Mouse (Mus musculus): ENCODE data around the gene Itpkb. TPM values are rescaled to one million over a fixed set of nuclear protein-coding genes. Genes with fewer than 3 reads are reported as not detected.

The Itpkb gene
- total RNA-seq, 1 experiment = 3.3 TPM

DNA sequence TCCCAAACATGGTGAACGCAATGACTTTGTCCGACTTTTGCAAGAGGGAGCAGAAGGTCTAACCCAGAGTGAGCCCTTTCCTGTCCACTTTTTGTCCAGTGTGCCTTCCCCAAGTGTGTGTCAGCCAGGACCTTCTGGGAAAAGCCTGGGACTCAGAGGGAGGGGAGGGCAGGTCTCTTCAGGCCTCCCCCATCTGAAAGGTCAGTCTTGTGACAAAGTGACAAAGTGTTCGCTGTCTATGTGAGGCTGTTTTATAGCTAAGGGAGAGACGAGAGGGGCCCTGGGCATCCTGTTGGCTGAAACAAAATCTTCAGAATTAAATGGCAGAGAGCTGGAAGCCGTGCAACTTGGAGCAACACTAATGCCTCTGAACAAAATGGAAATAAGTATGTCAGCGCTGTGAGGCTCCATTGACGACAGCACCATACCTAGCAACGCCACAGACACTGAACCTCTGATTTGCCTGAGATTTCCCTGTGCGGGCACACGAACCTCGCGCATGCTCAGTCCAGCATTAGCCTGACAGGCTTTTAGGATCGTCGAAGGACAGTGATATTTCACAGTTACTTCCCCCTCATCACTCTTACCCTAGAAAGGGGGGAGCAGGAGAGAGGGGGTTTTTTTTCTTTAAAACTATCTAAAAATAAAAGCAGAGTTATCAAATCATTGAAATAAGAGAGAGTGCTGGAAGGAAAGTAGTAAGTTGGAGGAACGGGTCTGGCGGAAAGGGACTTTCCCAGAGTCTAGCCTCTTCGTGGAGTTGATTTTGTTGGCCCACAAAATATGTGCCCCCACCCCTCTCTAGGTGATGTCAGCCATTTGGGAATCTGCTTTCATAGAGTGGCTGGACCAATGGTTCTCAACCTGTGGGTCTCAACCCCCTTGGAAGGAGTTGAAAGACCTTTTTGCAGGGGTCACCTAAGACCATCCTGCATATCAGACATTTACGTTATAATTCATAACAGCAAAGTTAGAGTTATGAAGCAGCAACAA is 77.7 kb downstream of the Itpkb start:
- DNase-seq (ENCODE audit: low read depth, low spot score) = no peak
- TF ChIP-seq ZNF384 (IDR thresholded peaks at IDR 0.05; ENCODE audit: low read depth, low read length) = no peak
- no peak for TF ChIP-seq HCFC1 (IDR thresholded peaks at IDR 0.05; ENCODE audit: borderline replicate concordance, insufficient read depth, low read length)
- no peak for TF ChIP-seq MAFK (IDR thresholded peaks at IDR 0.05; ENCODE audit: insufficient read depth, low read depth, low read length)
- no peak for TF ChIP-seq CHD2 (IDR thresholded peaks at IDR 0.05; ENCODE audit: low read depth, low read length)
- TF ChIP-seq ZC3H11A (IDR thresholded peaks at IDR 0.05; ENCODE audit: borderline replicate concordance, low read depth, low read length) = no peak
- Histone ChIP-seq H3K36me3 (ENCODE audit: control insufficient read depth, insufficient read depth, low read length, poor library complexity, severe bottlenecking) (no peaks in the 10 kb centered on the region), H3K4me1 (ENCODE audit: control insufficient read depth in 2 of 2, insufficient read depth in 2 of 2, low read length in 2 of 2, poor library complexity in 1 of 2) (peaks cover 0 to 8% of the 10 kb centered on the region in 2 experiments; a peak in 2 of 4 replicates), H3K27ac (ENCODE audit: insufficient read depth, low read depth, low read length, poor library complexity, severe bottlenecking) (no peak overlapping the region), H3K4me3 (ENCODE audit: insufficient read depth in 1 of 2, low read depth in 1 of 2, low read length in 2 of 2, poor library complexity in 1 of 2, severe bottlenecking in 1 of 2) (no peak overlapping the region), H3K9me3 (ENCODE audit: control insufficient read depth, insufficient read depth, low read depth, low read length) (no peaks in the 10 kb centered on the region), H3K9ac (ENCODE audit: insufficient read depth, low read depth, low read length, poor library complexity, severe bottlenecking) (no peak overlapping the region)
- in situ Hi-C loops (cut with MboI; ENCODE audit: low sequenced_read_pairs in 2 of 2, unreplicated experiment in 2 of 2) = loop anchor here (5.0 to 10.0 kb wide), 2 partner anchors 123 to 136 kb away; no protein-coding TSS in a partner anchor

DNA sequence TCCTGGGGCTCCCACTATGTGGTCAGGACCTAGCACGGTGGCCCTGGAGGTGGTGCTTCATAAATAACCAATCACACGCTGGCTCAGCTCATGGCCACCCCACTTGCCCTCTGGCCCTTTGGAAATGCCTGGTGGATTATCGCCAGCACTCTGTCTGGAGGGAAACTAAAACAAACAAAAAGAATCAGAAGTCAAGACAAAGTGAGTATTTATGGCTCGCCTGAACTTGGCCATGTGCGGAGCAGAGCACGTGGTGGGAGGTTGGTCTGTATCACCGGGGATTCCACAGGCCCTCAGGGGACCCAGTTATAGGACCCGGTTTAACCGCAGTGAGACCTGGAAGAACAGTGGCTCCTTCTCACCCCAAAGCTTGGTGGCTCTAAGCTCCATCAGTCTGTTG is 78.5 kb downstream of the Itpkb start:
- no peak overlapping the region for H3K9ac ChIP-seq (ENCODE audit: insufficient read depth, low read depth, low read length, poor library complexity, severe bottlenecking)
- DNase-seq (ENCODE audit: low read depth, low spot score) = no peak
- H3K36me3 ChIP-seq (ENCODE audit: control insufficient read depth, insufficient read depth, low read length, poor library complexity, severe bottlenecking) = no peaks in the 10 kb centered on the region
- no peak overlapping the region for H3K27ac ChIP-seq (ENCODE audit: insufficient read depth, low read depth, low read length, poor library complexity, severe bottlenecking)
- no peaks in the 10 kb centered on the region for H3K9me3 ChIP-seq (ENCODE audit: control insufficient read depth, insufficient read depth, low read depth, low read length)
- no peak overlapping the region for H3K4me3 ChIP-seq (ENCODE audit: insufficient read depth in 1 of 2, low read depth in 1 of 2, low read length in 2 of 2, poor library complexity in 1 of 2, severe bottlenecking in 1 of 2)
- peaks cover 0 to 8% of the 10 kb centered on the region in 2 experiments; a peak in 2 of 4 replicates for H3K4me1 ChIP-seq (ENCODE audit: control insufficient read depth in 2 of 2, insufficient read depth in 2 of 2, low read length in 2 of 2, poor library complexity in 1 of 2)
- TF ChIP-seq CHD2 (IDR thresholded peaks at IDR 0.05; ENCODE audit: low read depth, low read length) = no peak
- TF ChIP-seq ZNF384 (IDR thresholded peaks at IDR 0.05; ENCODE audit: low read depth, low read length) = no peak
- TF ChIP-seq MAFK (IDR thresholded peaks at IDR 0.05; ENCODE audit: insufficient read depth, low read depth, low read length) = no peak
- no peak for TF ChIP-seq HCFC1 (IDR thresholded peaks at IDR 0.05; ENCODE audit: borderline replicate concordance, insufficient read depth, low read length)
- TF ChIP-seq ZC3H11A (IDR thresholded peaks at IDR 0.05; ENCODE audit: borderline replicate concordance, low read depth, low read length) = no peak
- in situ Hi-C loops (cut with MboI; ENCODE audit: low sequenced_read_pairs in 2 of 2, unreplicated experiment in 2 of 2) = loop anchor here (5.0 to 10.0 kb wide), 2 partner anchors 124 to 137 kb away; no protein-coding TSS in a partner anchor

GRCm38 (mm10) chr1:180409771-180410170 is 79.5 kb downstream of the Itpkb start:
- no peak for DNase-seq (ENCODE audit: low read depth, low spot score)
- in situ Hi-C loops (cut with MboI; ENCODE audit: low sequenced_read_pairs in 2 of 2, unreplicated experiment in 2 of 2) = loop anchor here (5.0 to 10.0 kb wide), 2 partner anchors 125 to 137 kb away; no protein-coding TSS in a partner anchor
- TF ChIP-seq ZC3H11A (IDR thresholded peaks at IDR 0.05; ENCODE audit: borderline replicate concordance, low read depth, low read length) (no peak), CHD2 (IDR thresholded peaks at IDR 0.05; ENCODE audit: low read depth, low read length) (no peak), HCFC1 (IDR thresholded peaks at IDR 0.05; ENCODE audit: borderline replicate concordance, insufficient read depth, low read length) (no peak), MAFK (IDR thresholded peaks at IDR 0.05; ENCODE audit: insufficient read depth, low read depth, low read length) (no peak), ZNF384 (IDR thresholded peaks at IDR 0.05; ENCODE audit: low read depth, low read length) (no peak)
- Histone ChIP-seq H3K36me3 (ENCODE audit: control insufficient read depth, insufficient read depth, low read length, poor library complexity, severe bottlenecking) (no peaks in the 10 kb centered on the region), H3K4me1 (ENCODE audit: control insufficient read depth in 2 of 2, insufficient read depth in 2 of 2, low read length in 2 of 2, poor library complexity in 1 of 2) (peaks cover 0 to 8% of the 10 kb centered on the region in 2 experiments; a peak in 2 of 4 replicates), H3K4me3 (ENCODE audit: insufficient read depth in 1 of 2, low read depth in 1 of 2, low read length in 2 of 2, poor library complexity in 1 of 2, severe bottlenecking in 1 of 2) (no peak overlapping the region), H3K9ac (ENCODE audit: insufficient read depth, low read depth, low read length, poor library complexity, severe bottlenecking) (no peak overlapping the region), H3K27ac (ENCODE audit: insufficient read depth, low read depth, low read length, poor library complexity, severe bottlenecking) (no peak overlapping the region), H3K9me3 (ENCODE audit: control insufficient read depth, insufficient read depth, low read depth, low read length) (no peaks in the 10 kb centered on the region)

- in situ Hi-C loops (cut with MboI; ENCODE audit: low sequenced_read_pairs in 2 of 2, unreplicated experiment in 2 of 2) = no loop called here
- Histone ChIP-seq H3K4me3 (ENCODE audit: insufficient read depth in 1 of 2, low read depth in 1 of 2, low read length in 2 of 2, poor library complexity in 1 of 2, severe bottlenecking in 1 of 2) (no peak overlapping the region), H3K27ac (ENCODE audit: insufficient read depth, low read depth, low read length, poor library complexity, severe bottlenecking) (no peak overlapping the region), H3K36me3 (ENCODE audit: control insufficient read depth, insufficient read depth, low read length, poor library complexity, severe bottlenecking) (no peaks in the 10 kb centered on the region), H3K4me1 (ENCODE audit: control insufficient read depth in 2 of 2, insufficient read depth in 2 of 2, low read length in 2 of 2, poor library complexity in 1 of 2) (peaks cover 0 to 8% of the 10 kb centered on the region in 2 experiments; a peak in 2 of 4 replicates), H3K9me3 (ENCODE audit: control insufficient read depth, insufficient read depth, low read depth, low read length) (no peaks in the 10 kb centered on the region), H3K9ac (ENCODE audit: insufficient read depth, low read depth, low read length, poor library complexity, severe bottlenecking) (no peak overlapping the region)
- no peak for DNase-seq (ENCODE audit: low read depth, low spot score)
- TF ChIP-seq ZNF384 (IDR thresholded peaks at IDR 0.05; ENCODE audit: low read depth, low read length) (no peak), HCFC1 (IDR thresholded peaks at IDR 0.05; ENCODE audit: borderline replicate concordance, insufficient read depth, low read length) (no peak), ZC3H11A (IDR thresholded peaks at IDR 0.05; ENCODE audit: borderline replicate concordance, low read depth, low read length) (no peak), MAFK (IDR thresholded peaks at IDR 0.05; ENCODE audit: insufficient read depth, low read depth, low read length) (no peak), CHD2 (IDR thresholded peaks at IDR 0.05; ENCODE audit: low read depth, low read length) (no peak)
Measured at GRCm38 (mm10) chr1:180410306-180410705, 80.0 kb downstream of the Itpkb start.
